Mouse (Mus musculus): ENCODE results near the gene Otoa. TPM values are rescaled to one million over a fixed set of nuclear protein-coding genes. Genes with fewer than 3 reads are reported as not detected.

Otoa gene
- polyA plus RNA-seq, 1 experiment from 2014 or later = 0.35 TPM

DNA sequence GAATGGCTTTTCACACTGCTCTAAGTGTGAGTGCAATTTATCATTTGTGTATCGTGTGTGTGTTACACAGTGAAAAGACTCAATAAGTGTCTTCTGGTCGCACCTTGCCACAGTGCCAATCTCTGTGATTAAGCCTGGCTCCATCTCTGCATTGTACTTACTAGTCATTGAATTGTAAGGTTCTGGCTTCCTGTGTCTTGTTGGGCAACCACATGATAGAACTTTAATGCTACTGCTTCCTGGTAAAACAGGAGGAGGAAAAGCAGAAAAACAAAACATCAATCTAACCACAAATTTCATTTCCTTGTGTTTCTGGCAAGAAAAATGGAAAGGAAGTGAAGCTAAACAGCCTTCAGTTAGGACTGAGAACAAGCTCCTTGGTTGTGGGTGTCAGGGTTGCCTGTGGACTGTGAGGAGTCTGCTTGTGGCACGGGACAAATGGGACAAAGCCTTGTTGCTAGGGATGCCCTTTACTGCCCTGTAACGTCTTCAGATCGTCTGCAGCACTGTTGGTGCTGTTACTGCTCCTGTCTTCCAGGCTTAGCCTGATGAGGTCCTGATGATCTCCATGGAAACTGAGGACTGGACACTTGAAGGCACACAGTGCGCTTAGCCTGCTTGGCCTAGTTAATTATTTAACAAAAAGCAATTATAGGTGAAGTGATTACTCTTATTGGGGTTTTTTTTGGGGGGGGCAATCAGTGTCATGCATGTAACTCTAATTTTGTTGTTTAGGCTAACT lies 21.8 kb upstream of the Otoa start:
- Histone ChIP-seq H3K4me3 (no peak overlapping the region), H3K9ac (no peak overlapping the region), H3K27me3 (replicated peaks) (no peaks in the 10 kb centered on the region), H3K4me1 (no peaks in the 10 kb centered on the region), H3K27ac (no peak overlapping the region), H3K36me3 (replicated peaks) (peaks cover 16% of the 10 kb centered on the region; the same call in 1 of the 2 replicates), H3K4me2 (no peak overlapping the region), H3K9me3 (no peaks in the 10 kb centered on the region)
- 60% methylated on average over 6 of the region's 6 CpGs for WGBS
- no peak for ATAC-seq (replicated peaks)

DNA sequence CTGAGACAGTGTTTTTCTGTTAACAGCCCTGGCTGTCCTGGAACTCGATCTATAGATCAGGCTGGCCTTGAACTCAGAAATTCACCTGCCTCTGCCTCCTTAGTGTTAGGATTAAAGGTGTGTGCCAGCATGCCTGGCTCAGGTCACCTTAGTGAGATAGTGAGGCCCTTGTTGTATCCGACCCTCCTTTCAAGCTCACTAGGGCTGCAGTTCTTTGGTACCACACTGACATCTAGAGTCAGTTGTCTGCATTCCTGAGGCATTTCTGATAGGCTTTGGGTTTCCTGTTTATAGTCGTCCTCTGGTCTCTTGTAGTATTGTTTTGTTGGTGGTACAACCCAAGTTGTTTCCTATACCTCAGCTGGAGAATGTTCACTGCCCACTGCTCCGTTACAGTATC lies 17.1 kb upstream of the Otoa start:
- Histone ChIP-seq H3K36me3 (replicated peaks) (peaks cover 2% of the 10 kb centered on the region; the same call in 1 of the 2 replicates), H3K4me1 (no peaks in the 10 kb centered on the region), H3K27me3 (replicated peaks) (no peaks in the 10 kb centered on the region), H3K27ac (no peak overlapping the region), H3K4me3 (no peak overlapping the region), H3K4me2 (no peak overlapping the region), H3K9ac (no peak overlapping the region), H3K9me3 (no peaks in the 10 kb centered on the region)
- ATAC-seq (replicated peaks) = peak; percentile 58; the same call in 1 of the 2 replicates
- WGBS = 60% methylated on average over 4 of the region's 4 CpGs

DNA sequence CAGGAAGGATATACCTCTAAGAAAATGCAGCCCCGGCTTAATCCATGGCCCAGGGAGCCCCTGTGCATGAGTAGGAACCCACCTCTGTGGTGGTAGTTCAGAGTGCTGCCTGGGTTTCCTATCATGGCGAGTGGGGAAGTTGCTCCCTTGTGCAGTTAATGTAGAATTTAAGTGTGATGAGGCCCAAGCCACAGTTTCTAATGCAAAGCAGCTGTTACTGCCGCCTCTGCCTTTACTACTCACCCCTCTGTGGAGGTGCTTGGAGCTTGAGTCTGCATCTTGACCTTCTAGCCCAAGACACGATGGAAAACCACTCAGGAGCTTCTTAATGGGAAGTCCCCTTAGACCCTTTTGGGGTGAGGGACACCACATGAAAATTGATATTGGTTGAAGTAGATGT lies 10.2 kb upstream of the Otoa start:
- no peak for ATAC-seq (replicated peaks)
- H3K27ac ChIP-seq = no peak overlapping the region
- WGBS = 89% methylated on average over 4 of the region's 4 CpGs

DNA sequence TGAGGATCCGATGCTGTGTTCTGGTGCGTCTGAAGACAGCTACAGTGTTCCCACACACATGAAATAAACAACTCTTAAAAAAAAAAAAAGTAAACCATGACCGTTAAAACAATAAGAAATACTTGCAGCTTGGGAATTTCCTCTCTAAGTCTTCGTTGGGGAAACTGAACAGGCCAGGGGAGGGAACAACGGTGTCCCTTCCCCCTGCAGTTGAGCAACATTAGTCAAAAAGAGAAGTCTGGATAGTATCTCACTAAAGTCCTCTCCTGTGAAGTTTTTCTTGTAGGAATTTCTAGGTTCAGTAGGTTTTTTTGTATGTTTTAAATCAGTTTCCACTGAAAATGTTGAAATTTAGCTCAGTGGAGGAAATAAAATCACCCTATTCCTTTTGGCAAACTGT lies 8.9 kb upstream of the Otoa start:
- Histone ChIP-seq H3K27me3 (replicated peaks) (no peaks in the 10 kb centered on the region), H3K36me3 (replicated peaks) (peaks cover 10% of the 10 kb centered on the region; the same call in 1 of the 2 replicates), H3K27ac (no peak overlapping the region), H3K4me1 (no peaks in the 10 kb centered on the region), H3K4me2 (no peak overlapping the region), H3K4me3 (no peak overlapping the region), H3K9ac (no peak overlapping the region), H3K9me3 (no peaks in the 10 kb centered on the region)
- ATAC-seq (replicated peaks) = no peak
- 94% methylated on average over 5 of the region's 5 CpGs for WGBS

More for the DNA sequence above, 10.2 kb upstream of the Otoa start:
- H3K4me2 ChIP-seq = no peak overlapping the region
- peaks cover 3% of the 10 kb centered on the region; the same call in 1 of the 2 replicates for H3K36me3 ChIP-seq (replicated peaks)
- H3K4me1 ChIP-seq = no peaks in the 10 kb centered on the region
- no peaks in the 10 kb centered on the region for H3K27me3 ChIP-seq (replicated peaks)
- H3K9me3 ChIP-seq = no peaks in the 10 kb centered on the region
- no peak overlapping the region for H3K4me3 ChIP-seq
- H3K9ac ChIP-seq = no peak overlapping the region

DNA sequence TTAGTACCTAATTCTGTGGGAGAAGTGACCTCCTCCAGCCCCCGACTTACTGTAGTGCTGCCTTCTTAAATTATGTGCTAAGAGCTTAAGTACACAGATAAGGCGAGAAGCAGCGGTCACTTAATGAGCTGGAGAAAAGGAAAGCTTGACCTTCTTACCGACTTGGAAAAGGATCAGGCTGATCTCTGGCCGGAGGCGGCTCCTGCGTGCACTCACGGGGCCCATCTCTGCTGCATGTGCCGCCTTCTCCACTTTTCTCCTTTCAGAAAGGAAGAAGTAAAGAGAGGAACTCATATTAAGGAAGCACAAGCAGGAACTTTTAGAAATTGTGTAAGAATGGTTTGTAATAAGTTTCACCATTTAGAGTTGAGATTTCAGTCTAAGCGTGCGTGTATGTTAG lies 7.2 kb upstream of the Otoa start, which contains the start of gene Igsf6:
TSS of gene Igsf6 (minus strand) at position 292 of the 400 bp plus-strand sequence.
- H3K9me3 ChIP-seq = no peaks in the 10 kb centered on the region
- H3K27me3 ChIP-seq (replicated peaks) = no peaks in the 10 kb centered on the region
- peaks cover 10% of the 10 kb centered on the region; the same call in 1 of the 2 replicates for H3K36me3 ChIP-seq (replicated peaks)
- H3K27ac ChIP-seq = no peak within 1 kb of the TSS
- no peak within 1 kb of the TSS for H3K4me2 ChIP-seq
- 78% methylated on average over 11 of the region's 11 CpGs for WGBS
- no peak within 1 kb of the TSS for H3K9ac ChIP-seq
- no peak for ATAC-seq (replicated peaks)
- H3K4me1 ChIP-seq = peaks cover 4% of the 10 kb centered on the region
- H3K4me3 ChIP-seq = no peak within 1 kb of the TSS

DNA sequence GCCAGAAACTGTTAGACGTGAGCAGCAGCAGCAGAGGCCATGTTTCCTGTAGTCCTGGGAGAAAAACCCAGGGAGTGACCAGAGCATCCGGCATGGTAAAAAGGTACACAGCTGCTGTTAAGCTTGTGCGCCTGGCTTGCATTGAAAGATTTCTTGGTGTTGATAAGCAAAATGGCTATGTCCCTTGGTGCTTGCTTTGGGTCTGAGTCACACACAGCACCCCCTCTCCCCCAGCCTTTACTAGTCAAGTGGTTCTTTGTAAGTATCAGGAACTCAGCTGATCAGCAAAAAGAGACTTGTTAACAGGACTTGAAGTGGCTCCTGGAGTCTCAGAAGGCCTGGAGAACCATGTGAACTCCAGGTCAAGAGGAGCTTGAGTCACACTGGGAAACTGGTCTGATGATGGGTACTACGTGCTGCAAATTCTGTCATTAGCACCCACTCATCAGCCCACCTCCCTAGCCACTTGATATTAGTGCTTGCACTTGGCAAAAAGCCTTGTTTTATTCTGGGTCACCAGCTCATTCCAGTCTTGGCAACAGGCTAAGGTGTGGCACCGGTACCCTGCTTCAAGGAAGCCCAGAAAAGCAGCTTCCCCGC lies 6.5 kb upstream of the Otoa start:
- H3K4me3 ChIP-seq = no peak overlapping the region
- no peak overlapping the region for H3K27ac ChIP-seq
- 87% methylated on average over 6 of the region's 6 CpGs for WGBS
- H3K4me1 ChIP-seq = peaks cover 4% of the 10 kb centered on the region
- no peak overlapping the region for H3K4me2 ChIP-seq
- H3K9ac ChIP-seq = no peak overlapping the region
- peaks cover 10% of the 10 kb centered on the region; the same call in 1 of the 2 replicates for H3K36me3 ChIP-seq (replicated peaks)
- H3K27me3 ChIP-seq (replicated peaks) = no peaks in the 10 kb centered on the region
- no peak for ATAC-seq (replicated peaks)
- no peaks in the 10 kb centered on the region for H3K9me3 ChIP-seq

DNA sequence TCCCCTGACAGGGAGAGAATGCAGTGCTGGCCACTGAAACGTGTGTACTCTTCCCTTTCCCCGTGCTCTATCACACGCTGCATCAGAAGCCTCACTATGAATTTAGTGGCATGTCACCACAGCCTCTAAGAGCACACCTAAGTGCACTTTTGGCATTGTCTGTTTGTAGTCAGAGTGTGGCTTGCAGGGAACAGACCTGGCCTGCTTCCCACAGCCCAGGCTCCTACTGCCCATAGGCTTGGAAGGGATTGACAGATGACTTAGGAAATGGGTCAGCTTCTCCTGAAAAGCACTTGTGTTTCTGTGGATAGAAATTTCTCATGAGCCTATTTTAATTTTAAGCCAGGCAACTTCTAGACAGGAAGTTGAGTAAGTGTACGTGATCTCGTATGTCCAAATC lies 6.0 kb upstream of the Otoa start:
- peaks cover 4% of the 10 kb centered on the region for H3K4me1 ChIP-seq
- peaks cover 9% of the 10 kb centered on the region; the same call in 1 of the 2 replicates for H3K36me3 ChIP-seq (replicated peaks)
- ATAC-seq (replicated peaks) = no peak
- H3K9ac ChIP-seq = no peak overlapping the region
- no peak overlapping the region for H3K4me3 ChIP-seq
- no peaks in the 10 kb centered on the region for H3K27me3 ChIP-seq (replicated peaks)
- H3K27ac ChIP-seq = no peak overlapping the region
- 93% methylated on average over 5 of the region's 5 CpGs for WGBS
- no peaks in the 10 kb centered on the region for H3K9me3 ChIP-seq
- H3K4me2 ChIP-seq = no peak overlapping the region

DNA sequence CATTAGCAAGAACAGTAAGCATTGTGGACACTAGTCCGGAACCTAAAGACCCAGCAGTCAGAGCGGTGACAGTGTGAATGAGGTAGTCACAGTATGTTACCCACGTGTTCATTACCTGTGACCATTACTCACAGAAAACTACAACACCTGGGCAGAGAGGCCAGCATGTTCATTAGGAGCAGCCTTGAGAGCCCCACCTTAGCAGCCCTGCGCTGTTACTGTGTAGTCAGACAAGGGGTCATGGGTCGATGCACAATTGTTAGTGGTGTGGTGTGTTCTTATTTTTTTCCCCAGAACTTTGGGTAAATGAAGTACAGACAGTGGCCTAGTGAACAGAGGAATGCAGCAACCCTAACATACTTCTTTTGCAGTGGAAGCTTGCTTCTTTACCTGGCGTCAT lies 4.1 kb upstream of the Otoa start:
- peak; percentile 40; the same call in 1 of the 2 replicates for ATAC-seq (replicated peaks)
- 93% methylated on average over 6 of the region's 6 CpGs for WGBS

DNA sequence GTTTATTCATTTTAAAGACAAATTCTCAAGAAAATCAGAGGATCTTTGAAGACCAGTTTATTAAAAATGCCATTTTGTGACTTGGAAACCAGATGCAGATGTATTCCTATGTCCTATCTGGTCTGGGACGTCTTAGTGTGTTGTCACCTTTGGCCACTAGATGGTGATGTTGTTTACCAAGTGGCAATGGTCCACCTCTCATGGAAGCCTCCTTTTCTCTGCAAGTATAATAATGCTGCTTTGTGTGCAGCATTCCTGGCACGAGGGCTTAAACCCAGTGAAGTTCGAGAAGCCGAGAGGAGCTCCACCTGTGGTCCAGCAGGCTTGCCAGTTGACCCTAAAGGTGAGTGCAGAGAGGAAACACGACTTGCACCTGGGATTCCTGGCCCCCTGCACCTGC lies 3.6 kb upstream of the Otoa start:
- no peak overlapping the region for H3K9ac ChIP-seq
- peak; percentile 88 for ATAC-seq (replicated peaks)
- H3K36me3 ChIP-seq (replicated peaks) = peaks cover 7% of the 10 kb centered on the region; the same call in 1 of the 2 replicates
- peaks cover 4% of the 10 kb centered on the region for H3K4me1 ChIP-seq
- no peak overlapping the region for H3K4me2 ChIP-seq
- no peaks in the 10 kb centered on the region for H3K27me3 ChIP-seq (replicated peaks)
- H3K4me3 ChIP-seq = no peak overlapping the region
- no peaks in the 10 kb centered on the region for H3K9me3 ChIP-seq
- WGBS = 11% methylated on average over 5 of the region's 5 CpGs
- peak overlapping the region; percentile 48; the same call in 1 of the 2 replicates for H3K27ac ChIP-seq

More for the DNA sequence above, 4.1 kb upstream of the Otoa start:
- Histone ChIP-seq H3K9ac (no peak overlapping the region), H3K4me3 (no peak overlapping the region), H3K9me3 (no peaks in the 10 kb centered on the region), H3K4me1 (peaks cover 4% of the 10 kb centered on the region), H3K4me2 (no peak overlapping the region), H3K36me3 (replicated peaks) (peaks cover 7% of the 10 kb centered on the region; the same call in 1 of the 2 replicates), H3K27me3 (replicated peaks) (no peaks in the 10 kb centered on the region), H3K27ac (no peak overlapping the region)

DNA sequence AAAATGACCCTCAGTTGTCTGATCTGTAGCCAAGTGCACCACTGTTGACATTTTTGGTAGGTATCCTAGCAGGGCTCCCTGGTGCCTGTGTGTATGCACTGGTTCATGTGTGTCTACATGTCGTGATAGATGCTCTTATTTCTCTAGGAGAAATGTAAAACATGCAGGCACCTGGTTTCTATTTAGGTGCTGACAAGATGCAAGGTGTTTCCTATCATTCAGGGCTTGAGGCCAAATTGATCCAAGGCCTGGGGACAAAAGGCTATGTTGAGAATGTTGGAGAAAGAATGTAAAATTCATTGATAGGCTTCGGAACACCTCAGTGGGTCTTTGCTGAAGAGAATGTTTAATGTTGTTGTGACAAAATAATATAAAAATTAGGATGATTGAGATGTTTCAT lies 366 bp downstream of the Otoa start:
- ATAC-seq (replicated peaks) = no peak
- H3K4me3 ChIP-seq = no peak overlapping the region
- H3K36me3 ChIP-seq (replicated peaks) = peaks cover 5% of the 10 kb centered on the region; the same call in 1 of the 2 replicates
- H3K27me3 ChIP-seq (replicated peaks) = no peaks in the 10 kb centered on the region
- H3K9ac ChIP-seq = no peak overlapping the region
- peaks cover 7% of the 10 kb centered on the region for H3K4me1 ChIP-seq
- no peak overlapping the region for H3K4me2 ChIP-seq
- H3K27ac ChIP-seq = no peak overlapping the region
- 84% methylated on average over 2 of the region's 2 CpGs for WGBS
- no peaks in the 10 kb centered on the region for H3K9me3 ChIP-seq

DNA sequence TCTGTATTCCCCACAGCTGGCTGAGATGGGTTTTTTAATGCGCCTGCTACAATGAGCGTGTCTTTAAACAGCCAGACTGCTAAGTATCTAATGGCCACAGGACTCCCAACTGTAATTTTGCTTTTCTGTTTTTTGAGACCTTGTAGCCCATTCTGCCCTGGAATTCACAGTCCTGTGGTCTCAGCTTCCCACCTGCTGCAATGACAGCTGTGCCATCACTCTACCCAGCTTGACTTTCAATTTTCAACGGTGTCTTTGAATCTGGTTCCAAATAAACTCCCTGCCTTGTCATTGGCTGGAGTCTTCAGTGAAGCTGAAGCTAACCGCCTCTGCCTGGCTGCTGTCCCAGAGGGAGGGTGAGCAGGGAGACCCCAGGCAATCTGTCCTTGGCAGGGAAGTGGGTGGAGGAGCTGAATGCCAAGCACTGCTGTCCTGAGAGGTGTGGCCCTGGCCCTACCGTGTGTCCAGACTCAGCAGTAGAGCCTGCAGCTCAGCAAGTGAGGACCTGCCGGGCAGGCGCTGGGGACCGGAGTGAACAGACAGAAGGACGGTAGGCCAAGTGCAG lies 1.6 kb downstream of the Otoa start:
- no peaks in the 10 kb centered on the region for H3K27me3 ChIP-seq (replicated peaks)
- WGBS = 75% methylated on average over 9 of the region's 9 CpGs
- H3K9ac ChIP-seq = no peak overlapping the region
- H3K4me2 ChIP-seq = no peak overlapping the region
- peaks cover 5% of the 10 kb centered on the region for H3K4me1 ChIP-seq
- ATAC-seq (replicated peaks) = no peak; the same call in 1 of the 2 replicates
- no peaks in the 10 kb centered on the region for H3K9me3 ChIP-seq
- no peak overlapping the region for H3K27ac ChIP-seq
- H3K4me3 ChIP-seq = no peak overlapping the region
- H3K36me3 ChIP-seq (replicated peaks) = no peaks in the 10 kb centered on the region

DNA sequence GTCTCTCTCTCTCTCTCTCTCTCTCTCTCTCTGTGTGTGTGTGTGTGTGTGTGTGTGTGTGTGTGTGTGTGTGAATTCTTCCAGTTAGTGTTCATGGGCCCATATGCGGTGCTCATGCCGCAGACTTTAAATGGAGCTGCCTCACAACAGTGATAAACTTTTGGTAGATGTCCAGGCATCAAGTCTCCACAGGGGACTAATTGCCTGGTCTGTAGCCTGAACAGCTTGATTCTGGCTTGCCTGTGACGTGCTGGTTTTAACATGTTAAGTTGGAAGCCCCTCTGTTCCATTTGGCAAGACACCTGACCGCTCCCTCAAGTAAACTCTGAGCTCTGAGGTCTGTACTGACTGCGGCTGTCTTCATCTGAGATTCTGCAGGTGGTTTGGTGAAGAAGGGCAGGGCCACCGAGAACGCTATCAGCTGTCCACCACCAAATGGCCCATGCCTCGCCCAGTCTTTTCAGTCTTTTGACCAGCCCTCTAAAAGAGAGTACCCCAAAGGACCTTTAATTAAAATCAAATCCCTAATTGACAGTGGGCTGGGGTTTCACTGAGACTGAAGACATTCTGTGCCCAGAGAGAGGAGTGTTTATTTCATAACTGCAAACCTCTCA lies 3.5 kb downstream of the Otoa start:
- H3K9ac ChIP-seq = no peak overlapping the region
- no peaks in the 10 kb centered on the region for H3K9me3 ChIP-seq
- no peak for ATAC-seq (replicated peaks)
- H3K27ac ChIP-seq = no peak overlapping the region
- no peak overlapping the region for H3K4me3 ChIP-seq
- H3K36me3 ChIP-seq (replicated peaks) = no peaks in the 10 kb centered on the region
- WGBS = 67% methylated on average over 8 of the region's 8 CpGs
- no peak overlapping the region for H3K4me2 ChIP-seq
- H3K4me1 ChIP-seq = peaks cover 3% of the 10 kb centered on the region; the same call in 1 of the 2 replicates
- no peaks in the 10 kb centered on the region for H3K27me3 ChIP-seq (replicated peaks)
